Mouse (Mus musculus) cerebellum, postnatal 10 days (tissue): ENCODE results near the gene Dclk1.

ENCODE experiments used
- DNase-seq, 2 experiments: peaks; one replicate each; pipeline ENCODE4 v3.0.0; 2021; ENCODE audit warnings: mixed read lengths in 2 of 2

Gene Dclk1

DNA sequence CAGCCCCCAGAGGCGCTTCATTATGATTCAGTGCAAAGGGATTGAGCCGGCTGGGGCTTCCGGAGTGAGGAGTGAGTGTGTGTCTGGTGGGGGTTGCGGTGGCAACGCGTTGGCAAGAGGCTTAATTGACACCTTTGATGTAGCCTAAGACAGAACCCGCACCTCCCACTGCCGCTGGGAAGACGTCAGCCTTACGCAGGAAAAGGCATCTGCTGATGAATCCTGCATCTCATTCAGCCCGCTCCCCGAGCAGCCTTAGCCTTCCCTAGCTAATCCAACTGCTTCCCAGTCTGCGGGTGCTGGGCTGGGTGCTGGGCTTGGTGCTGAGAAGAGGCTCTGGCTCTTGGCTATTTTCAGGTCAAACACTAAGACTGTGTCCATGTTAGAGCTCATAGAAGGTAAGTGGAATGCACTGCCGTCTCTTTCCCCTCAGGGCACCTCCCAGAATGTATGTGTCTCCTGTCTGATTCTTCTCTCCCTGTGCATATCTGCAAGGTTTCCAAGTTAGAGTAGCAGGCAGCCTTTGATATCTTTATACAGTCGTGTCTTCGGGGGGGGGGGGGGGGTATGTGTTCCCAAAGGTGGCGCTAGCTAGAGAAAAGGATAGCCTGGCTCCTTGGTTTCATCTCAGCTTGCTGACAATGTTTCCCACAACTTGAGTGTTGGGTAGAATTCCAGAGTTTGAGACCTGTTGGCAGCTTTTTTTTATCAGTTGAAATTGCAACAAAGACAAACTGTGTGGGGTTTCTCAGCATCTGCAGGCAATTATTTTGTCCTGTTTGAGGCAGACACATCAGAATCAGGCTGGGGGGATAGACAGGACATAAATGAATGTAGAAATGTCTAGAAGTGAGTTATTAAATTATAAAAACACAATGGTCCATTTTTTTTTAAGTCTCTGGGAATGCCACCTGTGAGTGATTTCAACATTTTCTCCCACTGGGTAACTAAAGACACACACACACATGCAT is 219.8 kb downstream of the Dclk1 start:
- peak; percentile 79 to 83 for DNase-seq

DNA sequence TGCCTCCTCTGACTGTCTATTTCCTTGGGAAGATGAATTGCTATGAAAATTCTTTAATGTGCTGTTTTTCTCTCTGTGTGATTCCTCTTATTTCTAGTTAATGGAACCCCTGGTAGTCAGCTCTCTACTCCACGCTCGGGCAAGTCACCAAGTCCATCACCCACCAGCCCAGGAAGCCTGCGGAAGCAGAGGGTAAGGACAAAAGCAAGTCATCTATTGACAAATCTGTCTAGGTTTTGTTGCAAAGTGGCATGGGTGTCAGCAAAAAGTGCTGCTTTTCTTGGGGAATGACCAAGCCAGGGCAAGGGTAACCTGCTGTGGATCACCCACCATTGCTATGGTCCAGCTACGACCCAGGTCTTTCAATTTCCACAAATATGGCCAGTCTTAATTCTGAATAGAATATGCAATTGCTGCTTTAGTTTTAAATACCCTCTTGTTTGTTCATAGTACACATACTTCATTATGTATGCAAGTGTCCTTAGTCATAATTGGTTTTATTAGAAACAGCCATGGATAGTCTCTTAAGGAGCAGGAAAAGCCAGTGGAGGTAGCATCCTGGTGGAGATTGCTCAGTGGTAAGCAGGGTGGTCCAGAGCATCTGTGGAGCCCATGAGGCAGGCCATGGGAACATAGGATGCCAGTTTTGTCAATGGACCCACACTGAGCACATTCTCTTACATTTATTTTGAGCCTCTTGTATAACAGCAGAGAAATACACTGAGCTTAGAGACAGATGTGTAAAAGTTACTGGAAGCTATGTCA is 220.9 kb downstream of the Dclk1 start:
- DNase-seq, result no peak

DNA sequence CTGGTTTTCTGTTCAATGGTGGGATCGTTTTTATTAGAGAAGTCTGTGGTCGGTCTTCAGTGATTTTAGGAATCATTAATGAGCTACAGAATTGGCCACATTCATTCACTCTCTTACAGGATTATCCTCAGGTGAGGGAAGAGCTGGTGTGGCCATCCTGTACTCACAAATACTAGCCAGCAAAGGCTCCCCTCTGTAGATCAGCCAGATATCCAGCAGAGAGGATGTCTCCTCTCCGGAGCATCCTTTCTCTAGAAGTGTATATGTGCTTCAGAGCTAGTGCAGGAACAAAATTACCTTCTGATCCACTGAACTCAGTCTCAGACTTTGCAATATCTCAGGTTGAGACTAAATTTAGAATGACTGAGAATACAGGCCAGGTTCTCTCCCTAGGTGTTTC is 222.1 kb downstream of the Dclk1 start:
- no peak for DNase-seq

DNA sequence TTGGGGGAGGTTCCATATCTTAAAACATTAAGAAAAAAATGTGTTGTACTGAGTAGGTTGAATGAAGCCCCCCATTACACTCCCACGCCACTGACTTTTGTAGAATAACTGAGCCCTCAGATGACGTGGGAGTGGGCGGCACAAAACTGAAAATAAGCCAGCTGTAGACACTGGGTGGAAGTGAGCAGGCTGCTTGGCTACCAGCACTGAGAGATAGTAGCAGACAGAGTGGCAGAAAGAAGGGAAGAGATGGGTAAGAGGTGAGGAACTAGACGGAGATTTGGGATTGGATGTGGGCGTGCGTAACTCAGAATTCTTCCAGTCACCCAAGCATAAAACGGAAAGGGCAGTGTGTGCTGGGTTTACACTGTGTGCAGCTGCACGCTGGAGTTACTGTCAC is 223.6 kb downstream of the Dclk1 start:
- DNase-seq, result no peak

DNA sequence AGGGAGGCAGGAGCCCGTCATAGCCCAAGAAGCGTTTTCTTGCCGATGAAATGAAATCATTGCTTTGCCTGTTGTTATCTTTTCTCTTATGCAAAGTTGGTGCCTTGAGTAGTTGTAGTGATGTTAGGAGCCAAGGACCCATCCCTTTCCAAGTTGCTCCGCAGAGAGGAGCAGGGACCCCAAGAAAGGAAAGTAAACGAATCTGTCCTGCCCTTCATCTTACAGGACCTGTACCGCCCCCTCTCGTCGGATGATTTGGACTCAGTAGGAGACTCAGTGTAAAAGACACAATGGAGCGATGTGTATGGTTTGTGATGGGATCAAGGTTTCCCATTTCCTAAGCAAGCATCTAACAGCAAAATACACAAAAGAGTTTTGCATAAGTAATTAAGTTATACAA is 224.2 kb downstream of the Dclk1 start:
- peak; percentile 46 to 53 for DNase-seq

DNA sequence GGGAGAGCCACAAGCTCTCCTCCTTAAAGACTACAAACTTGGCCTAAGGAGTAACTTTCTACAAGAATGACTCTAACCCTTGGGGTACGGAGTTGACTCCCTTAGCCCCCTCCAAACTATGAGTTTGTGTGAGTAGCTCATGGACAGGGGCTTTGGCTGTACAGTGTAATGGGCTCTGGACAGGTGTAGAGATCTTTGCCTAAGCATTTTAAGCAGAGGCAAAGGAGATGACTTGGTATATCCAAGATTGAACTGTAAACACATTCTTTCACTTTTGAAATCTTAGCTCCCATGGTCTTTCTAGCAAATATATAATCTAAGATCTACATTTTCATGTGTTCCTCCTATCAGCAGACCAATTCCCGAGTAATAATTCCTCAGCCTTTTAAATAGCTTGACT is 229.9 kb downstream of the Dclk1 start, which contains the start of gene Gm21954:
Gene Gm21954 (minus strand): TSS at position 101 of the 400 bp plus-strand sequence.
- DNase-seq, result no peak

DNA sequence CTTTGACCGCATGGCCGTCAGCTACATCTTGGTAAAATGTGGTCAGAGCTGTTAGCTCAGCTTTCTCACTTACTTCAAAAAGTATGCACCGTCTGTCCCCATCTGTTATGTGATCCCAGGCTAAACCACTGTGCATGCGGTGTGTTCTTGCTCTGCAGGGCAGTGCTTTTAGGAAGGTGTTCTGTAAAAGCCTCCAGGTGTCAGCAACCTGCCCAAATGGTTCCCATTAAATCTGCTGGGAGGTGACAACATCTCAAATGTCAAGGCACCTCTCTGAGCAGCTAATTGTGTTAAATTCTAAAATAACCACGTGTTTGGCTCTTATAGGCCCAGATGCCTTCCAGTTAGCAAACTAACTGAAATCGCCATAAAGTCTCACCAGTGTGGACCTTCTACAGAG is 231.0 kb downstream of the Dclk1 start:
- DNase-seq, result no peak

DNA sequence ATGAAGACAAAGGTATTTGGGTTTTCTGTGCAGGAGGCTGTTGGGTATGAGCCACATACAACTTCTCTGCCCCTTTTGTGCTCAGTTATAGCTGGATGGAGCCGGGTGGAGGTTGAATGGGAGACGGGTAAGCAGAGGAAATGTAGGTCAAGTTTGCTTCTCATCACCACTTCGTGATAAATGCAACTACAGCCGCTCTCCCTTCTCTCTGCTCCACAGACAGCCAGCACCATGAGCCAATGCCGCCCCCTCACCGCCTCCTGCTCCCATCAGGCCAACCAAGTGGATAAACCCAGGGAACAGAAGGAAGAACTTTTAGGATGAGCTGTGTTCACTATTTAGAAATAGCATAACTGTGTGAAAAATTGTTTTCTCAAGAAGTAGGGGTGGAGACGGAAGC is 234.5 kb downstream of the Dclk1 start:
- DNase-seq, result no peak

DNA sequence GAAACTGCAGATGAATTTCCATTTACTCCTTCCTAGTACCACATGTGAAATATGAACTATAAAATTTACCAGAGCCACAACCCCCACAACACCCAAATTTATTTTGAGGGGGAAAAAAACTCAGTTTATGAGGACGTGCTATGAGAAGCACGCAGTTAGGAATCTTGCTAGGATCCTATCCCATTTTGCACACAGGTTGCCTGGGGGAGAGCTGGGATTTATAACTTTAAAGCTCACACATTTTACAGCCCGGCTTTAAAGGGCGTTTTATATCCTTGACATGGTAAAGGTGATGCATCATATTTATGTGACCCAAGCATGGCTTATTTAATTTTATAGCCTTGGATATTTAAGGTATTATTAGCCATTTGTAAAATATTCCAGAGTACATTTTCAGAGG is 237.1 kb downstream of the Dclk1 start:
- no peak for DNase-seq

DNA sequence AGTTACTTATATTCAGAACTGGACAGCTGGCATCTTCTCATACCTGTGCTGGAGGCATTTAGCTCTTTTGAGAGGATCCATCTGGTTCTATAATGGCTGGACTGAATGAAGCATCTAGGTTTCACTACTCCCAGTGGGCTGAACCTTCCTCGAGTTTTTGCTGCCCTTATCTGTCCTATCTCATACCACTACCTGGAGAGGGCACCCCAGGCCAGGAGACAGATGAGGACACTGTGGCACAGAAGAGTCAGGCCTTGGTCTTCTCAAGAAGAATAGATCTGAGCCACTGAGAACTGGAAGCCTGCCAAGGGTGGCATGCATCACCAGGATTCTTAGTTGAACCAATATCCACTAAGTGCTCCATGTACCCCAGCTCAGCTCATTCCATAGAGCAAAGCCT is 239.0 kb downstream of the Dclk1 start:
- DNase-seq, result no peak

DNA sequence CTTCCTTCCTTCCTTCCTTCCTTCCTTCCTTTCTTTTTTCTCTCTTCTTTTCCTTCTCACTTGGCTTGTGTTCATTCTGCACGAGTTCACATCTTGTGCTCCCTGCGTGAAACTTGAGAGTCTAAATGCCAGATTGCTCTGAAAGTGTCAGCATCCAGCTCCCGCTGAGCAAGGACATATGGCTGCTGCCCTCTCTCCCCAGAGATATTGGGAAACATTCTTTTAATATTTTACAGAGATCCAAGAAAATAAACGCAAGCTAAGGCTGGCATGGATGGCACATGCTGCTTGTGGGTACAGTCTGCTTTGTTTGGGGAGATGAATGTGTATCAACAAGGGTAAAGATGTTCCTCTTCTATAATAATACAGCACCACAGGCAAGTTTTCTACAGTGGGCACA is 241.2 kb downstream of the Dclk1 start:
- DNase-seq, result peak; percentile 79 to 89

DNA sequence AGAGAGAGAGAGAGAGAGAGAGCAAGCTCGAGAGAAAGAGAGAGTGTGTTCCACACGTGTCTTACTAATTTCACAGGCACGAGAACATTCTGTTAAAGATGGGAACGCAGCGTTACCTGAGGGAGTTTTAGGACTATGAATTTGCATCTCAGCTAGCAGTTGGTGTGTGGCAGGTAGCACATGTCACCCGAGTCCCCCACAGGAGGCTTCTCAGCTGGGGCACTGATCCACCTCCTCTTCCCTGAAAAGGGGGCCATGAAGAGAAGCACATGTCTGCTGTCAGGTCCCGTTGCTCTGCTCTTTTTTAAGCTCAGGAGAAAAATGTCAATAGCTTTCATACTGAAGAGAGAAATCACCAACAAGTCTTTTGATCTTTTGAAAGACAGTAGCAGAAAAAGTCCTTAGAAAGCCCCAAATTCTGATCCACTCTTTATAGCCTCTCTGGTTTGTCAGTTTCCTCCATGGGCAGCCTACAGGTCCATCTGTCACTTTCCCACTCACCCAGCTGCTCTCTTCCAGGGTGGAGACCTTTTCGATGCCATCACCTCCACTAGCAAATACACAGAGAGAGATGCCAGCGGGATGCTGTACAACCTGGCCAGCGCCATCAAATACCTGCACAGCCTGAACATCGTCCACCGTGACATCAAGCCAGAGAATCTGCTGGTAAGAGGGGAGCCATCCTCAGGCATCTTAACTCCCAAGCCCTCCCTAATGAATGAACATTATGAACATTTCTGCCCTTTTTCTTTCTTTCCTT is 247.2 kb downstream of the Dclk1 start:
- DNase-seq, result peak; percentile 80 to 87

DNA sequence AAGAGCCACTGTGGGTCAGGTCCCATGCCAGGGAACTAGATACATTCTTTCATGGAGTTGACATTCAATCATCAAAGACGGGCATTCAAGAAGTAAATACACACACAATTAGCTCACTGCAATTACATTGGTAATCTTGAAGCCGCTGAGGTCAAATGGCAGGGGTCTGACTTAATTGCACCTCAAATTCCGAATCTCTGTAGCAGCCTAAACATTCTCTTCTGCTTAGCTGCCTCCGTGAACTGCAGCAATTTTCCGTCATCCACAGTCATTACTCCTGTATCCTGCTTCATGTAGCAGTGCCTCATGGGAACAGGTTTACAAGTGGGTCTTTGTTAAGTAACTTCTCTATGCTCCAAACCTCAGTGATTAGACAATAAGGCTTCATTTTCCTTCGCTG is 249.9 kb downstream of the Dclk1 start:
- no peak for DNase-seq

DNA sequence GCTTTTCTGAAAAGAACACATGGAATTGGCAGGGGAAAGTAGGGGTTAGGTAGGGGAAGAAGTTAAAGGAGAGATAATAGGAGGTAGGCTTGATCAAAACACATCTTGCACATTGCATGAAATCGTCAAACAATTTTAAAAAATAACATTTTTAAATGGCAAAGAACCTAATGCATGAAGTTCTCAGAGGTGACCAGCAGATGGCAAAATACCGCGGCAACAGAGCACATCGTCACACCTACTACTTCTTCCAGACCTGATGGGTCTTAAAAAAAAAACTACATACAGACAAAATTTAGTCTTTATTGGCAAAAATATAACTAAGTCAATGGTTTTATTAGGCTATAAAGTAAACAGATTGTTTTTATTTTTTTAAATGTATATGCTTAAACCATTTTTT is 252.2 kb downstream of the Dclk1 start:
- peak; percentile 36 to 61 for DNase-seq

DNA sequence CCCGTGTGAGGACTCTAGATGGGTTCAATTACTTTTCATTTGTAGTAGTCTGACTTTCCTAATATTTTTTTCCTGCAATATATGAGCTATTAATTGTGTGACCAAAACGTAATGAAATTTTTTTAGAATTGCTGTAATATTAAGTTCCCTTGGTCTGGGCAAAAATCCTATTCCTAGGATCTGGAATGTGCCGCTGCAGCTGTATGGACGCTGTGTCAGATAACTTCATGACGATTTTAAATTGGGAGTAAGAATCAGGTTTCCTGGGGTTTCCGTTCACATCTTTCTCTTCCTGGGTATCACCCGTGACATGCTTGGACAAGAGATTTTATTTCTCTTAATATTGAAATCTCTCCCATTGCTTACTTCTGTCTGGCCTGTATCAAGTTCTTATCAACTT is 253.1 kb downstream of the Dclk1 start:
- DNase-seq, result no peak

DNA sequence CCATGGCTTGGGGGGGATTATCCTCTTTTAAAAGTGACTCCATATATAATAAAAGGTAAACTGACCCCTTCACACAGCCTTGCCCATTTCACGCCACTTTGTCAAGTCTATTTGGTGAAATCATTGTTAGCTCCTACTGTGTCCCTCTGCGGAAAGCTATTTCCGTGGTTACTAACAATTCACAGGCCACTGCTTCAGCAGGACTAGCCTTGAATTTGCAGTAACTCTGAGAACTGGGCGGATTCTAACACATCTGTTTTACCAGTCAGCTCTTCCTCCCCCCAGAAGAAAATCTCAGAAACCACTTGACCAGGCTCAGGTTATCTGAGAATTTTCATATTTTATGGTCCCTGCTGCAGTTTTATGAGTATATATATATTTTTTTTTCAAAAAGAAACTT is 253.7 kb downstream of the Dclk1 start:
- no peak for DNase-seq

DNA sequence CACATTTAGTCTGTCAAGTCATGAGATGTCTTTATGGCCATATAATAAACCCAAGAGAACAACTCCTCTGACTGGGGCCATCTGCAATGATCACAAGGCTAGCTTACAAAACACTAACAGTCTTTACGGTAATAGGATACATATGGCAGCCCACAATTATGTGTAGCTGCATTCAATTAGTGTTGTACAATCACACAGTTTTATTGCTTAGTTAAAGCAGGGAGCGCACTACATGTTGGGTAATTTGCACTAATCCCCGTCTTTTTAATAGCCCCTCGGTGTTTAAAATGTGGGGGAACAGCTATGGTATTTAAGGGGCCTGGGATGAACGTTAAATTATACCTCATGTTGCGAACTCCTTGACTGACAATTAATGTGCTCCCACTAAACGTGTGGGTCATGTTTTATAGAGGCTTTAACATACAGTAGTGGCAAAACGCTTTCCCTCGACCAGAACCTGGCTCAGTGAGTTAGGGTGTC is 254.3 kb downstream of the Dclk1 start:
- DNase-seq, result no peak

DNA sequence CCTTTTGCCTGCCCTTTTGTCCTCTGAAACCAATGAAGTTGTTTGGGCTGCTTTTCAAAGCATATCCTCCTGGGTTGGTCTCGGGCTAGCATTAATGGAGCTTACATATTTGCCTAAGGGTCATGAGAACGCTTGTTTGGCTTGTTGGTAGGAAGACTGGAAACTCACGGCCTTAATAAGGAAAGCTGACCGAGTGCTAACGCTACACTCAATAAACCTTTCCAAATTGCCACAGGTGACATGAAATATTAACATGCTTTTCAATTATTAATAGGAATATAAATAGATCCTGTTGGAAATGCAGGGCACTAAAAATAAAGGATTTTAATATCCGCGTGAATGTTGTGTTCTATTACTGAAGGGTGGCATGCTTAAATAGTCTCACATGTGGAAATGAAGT is 257.1 kb downstream of the Dclk1 start:
- no peak for DNase-seq

DNA sequence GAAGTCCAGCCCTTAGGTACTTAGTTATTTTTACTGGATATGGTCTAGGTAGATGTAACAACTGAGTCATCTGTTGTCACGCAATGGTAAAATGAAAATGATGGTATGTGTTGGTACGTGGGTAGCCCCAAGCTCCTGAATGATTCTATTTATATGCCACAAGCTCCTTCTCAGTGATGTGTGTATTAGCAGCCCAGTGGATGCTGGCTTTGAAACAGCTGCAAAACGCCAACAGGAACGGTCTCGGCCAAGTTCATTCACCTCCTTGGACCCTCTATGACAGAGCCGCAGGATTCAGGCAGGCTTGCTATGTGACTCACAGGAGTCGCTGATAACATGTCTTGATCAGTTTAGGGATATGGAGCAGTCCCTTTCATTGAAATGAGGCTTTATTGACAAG is 268.0 kb downstream of the Dclk1 start:
- no peak for DNase-seq

DNA sequence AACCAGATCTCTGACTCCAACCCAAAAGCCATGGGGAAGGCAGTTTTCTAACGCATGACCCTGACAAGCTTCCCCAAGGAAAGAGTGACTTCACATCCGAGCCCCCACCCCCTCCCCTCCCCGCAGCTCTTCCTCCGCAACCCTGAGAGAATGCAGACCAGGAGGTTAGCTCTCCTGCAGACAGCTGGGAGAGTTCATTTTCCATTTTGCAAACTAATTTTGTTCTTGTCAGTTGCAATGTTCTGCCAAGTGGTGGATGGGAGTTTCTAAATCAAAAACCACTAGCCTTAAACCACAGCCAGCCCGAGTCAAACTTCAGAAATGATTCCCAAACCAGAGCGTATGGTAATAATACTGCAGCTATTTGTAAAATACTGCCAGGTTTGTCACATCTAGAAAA is 269.5 kb downstream of the Dclk1 start:
- DNase-seq, result no peak

DNA sequence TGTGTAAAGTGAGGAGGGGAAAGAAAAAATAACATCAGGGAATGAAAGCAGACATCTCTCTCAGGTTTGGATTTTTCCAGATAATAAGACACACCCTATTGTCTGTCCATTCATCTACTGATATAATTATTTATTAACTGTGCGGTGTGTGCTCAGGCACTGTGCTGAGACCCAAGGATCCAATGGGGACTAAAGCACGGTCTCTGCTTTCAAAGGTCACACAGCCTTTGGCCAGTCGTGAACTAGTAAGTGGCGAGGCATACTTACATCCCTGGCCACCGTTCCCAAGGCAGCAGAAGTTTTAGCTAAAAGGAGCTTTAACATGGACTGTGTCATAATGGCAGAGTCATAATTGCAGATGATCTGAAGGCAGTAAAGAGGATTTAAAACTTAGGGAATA is 273.8 kb downstream of the Dclk1 start:
- DNase-seq, result no peak

DNA sequence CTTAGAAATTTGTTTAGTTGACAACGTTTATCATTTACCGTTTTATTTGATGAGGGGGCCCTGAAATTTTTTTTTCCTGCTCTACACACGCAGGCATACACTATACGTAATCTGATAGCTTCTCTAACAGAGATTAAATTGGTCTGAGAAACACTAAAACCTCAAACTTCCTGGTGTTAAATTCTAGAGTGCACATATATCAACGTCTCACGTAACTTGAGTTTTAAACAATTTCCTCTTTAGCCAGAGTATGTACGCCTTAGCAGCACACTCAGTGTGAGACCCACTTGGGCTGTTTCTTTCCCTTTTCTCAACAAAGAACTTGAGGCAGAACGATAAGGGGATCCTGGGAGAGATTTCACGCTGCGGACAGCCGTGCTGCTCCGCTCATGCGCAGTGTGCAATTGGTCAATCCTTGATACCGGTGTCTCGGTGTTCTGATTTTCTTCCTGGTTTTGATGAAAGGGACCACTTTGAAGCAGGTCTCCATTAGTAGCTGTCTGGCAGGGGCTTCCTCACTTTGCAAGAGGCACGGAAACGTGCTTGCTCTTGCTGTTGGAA is 275.4 kb downstream of the Dclk1 start:
- no peak for DNase-seq
